Mouse (Mus musculus) heart, postnatal 0 days (tissue): Measurements from ENCODE around the gene Ghrl. TPM values are rescaled to one million over a fixed set of nuclear protein-coding genes. Genes with fewer than 3 reads are reported as not detected.

ENCODE experiments used
- ATAC-seq: fragments of 200-750 bp; cut with Nextera tagmentation; 2 replicates; pipeline ENCODE4 v1.8.0; 2017; ENCODE audit warnings: low read depth, moderate number of reproducible peaks, moderate library complexity; ENCODE audit not compliant: insufficient read depth
- DNase-seq: peaks from one replicate; pipeline ENCODE4 v3.0.0-alpha.2; 2016; ENCODE audit warnings: low spot score
- H3K27ac ChIP-seq: fragments of 300-500 bp; sonication (generic); 2 replicates; pipeline ENCODE4 v1.5.1; 2014; ENCODE audit warnings: low read depth, mild to moderate bottlenecking
- H3K27me3 ChIP-seq: fragments of 300-500 bp; sonication (generic); 2 replicates; pipeline ENCODE4 v1.6.1; 2014; ENCODE audit warnings: low read length, mixed read lengths; ENCODE audit not compliant: control insufficient read depth, insufficient read depth
- H3K36me3 ChIP-seq: fragments of 300-500 bp; sonication (generic); replicated peaks from 2 replicates; pipeline ENCODE4 v1.6.1; 2014; ENCODE audit warnings: low read length, mixed read lengths; ENCODE audit not compliant: control insufficient read depth, insufficient read depth
- H3K4me1 ChIP-seq: fragments of 300-500 bp; sonication (generic); 2 replicates; pipeline ENCODE4 v1.6.1; 2014; ENCODE audit warnings: antibody characterized with exemption; ENCODE audit not compliant: control insufficient read depth, insufficient read depth
- H3K4me2 ChIP-seq: fragments of 300-500 bp; sonication (generic); 2 replicates; pipeline ENCODE4 v1.6.1; 2014; ENCODE audit warnings: low read depth, mild to moderate bottlenecking, low read length, moderate library complexity
- H3K4me3 ChIP-seq: fragments of 300-500 bp; sonication (generic); 2 replicates; pipeline ENCODE4 v1.5.1; 2014; ENCODE audit warnings: low read depth, low read length
- H3K9ac ChIP-seq: fragments of 300-500 bp; sonication (generic); replicated peaks from 2 replicates; pipeline ENCODE4 v1.6.1; 2014; ENCODE audit warnings: low read depth, low read length, mixed read lengths
- H3K9me3 ChIP-seq: fragments of 300-500 bp; sonication (generic); replicated peaks from 2 replicates; pipeline ENCODE4 v1.6.1; 2016; ENCODE audit warnings: low read length; ENCODE audit not compliant: control insufficient read depth
- CTCF ChIP-seq: IDR thresholded peaks from 2 replicates; pipeline ENCODE4 v1.5.1; 2016; ENCODE audit warnings: antibody characterized with exemption, control low read depth, low read depth
- EP300 ChIP-seq: IDR thresholded peaks from 2 replicates; pipeline ENCODE4 v1.6.1; 2016; ENCODE audit warnings: antibody characterized with exemption, low read depth
- WGBS: fragments of 180-500 bp; shearing (Covaris S2); extraction: QIAGEN DNeasy Blood & Tissue Kit; methylation state at CpG from one replicate; pipeline ENCODE4 v1.1.7; 2014; 5-methylcytosine and 5-hydroxymethylcytosine counted together
- polyA plus RNA-seq: library from polyadenylated mRNA; unstranded; fragments of >200 nt; fragmentation: Nextera tagmentation; extraction: Ambion mirVana; gene quantifications from 2 replicates; pipeline ENCODE4 v1.2.1, GENCODE M21; 2015
- total RNA-seq: library from RNA; depleted of rRNA; stranded (reverse); fragments of >200 nt; gene quantifications from 2 replicates; pipeline ENCODE4 v1.2.3, GENCODE M21; 2014; ENCODE audit warnings: low replicate concordance; rRNA removed

The Ghrl gene
- total RNA-seq (not detected in 2 replicates), polyA plus RNA-seq (0.23 TPM in 1 of 2 replicates, not detected in the other)

- Histone ChIP-seq H3K27me3 (no peaks in the 10 kb centered on the region), H3K27ac (no peak within 1 kb of the TSS), H3K4me1 (no peaks in the 10 kb centered on the region), H3K4me3 (no peak within 1 kb of the TSS), H3K9ac (no peak within 1 kb of the TSS), H3K36me3 (peaks cover 88% of the 10 kb centered on the region), H3K4me2 (no peak within 1 kb of the TSS), H3K9me3 (no peaks in the 10 kb centered on the region)
- 86% methylated on average over 3 of the region's 3 CpGs for WGBS
- no peak for TF ChIP-seq CTCF
- TF ChIP-seq EP300 = no peak
- ATAC-seq (no peak), DNase-seq (no peak)
Measured at GRCm38 (mm10) chr6:113719878-113720277, at the start of gene Ghrl. Gene Ghrl, minus strand, starts transcription at chr6:113719880.

- no peak for ATAC-seq
- whole genome bisulfite sequencing = 50% methylated on average over 11 of the region's 11 CpGs
Measured at GRCm38 (mm10) chr6:113768804-113769203, 49.1 kb upstream of the Ghrl start.

GRCm38 (mm10) chr6:113761644-113762043 is 42.0 kb upstream of the Ghrl start:
- peak; percentile 41 for ATAC-seq
- H3K9ac ChIP-seq = no peak overlapping the region
- no peaks in the 10 kb centered on the region for H3K4me1 ChIP-seq
- H3K36me3 ChIP-seq = no peaks in the 10 kb centered on the region
- WGBS = 19% methylated on average over 7 of the region's 7 CpGs
- 0 out of 2 replicates have a peak, but pooled peaks cover 9% of the 10 kb centered on the region for H3K27me3 ChIP-seq
- peak; percentile 61 for DNase-seq
- H3K4me2 ChIP-seq = no peak overlapping the region
- peak; percentile 95 for TF ChIP-seq CTCF
- no peak for TF ChIP-seq EP300
- H3K4me3 ChIP-seq = no peak overlapping the region
- no peaks in the 10 kb centered on the region for H3K9me3 ChIP-seq
- no peak overlapping the region for H3K27ac ChIP-seq

More at GRCm38 (mm10) chr6:113768804-113769203, 49.1 kb upstream of the Ghrl start:
- TF ChIP-seq EP300 (no peak), CTCF (no peak)
- Histone ChIP-seq H3K9ac (no peak overlapping the region), H3K27me3 (0 out of 2 replicates have a peak, but pooled peaks cover 3% of the 10 kb centered on the region), H3K4me1 (no peaks in the 10 kb centered on the region), H3K4me2 (no peak overlapping the region), H3K4me3 (no peak overlapping the region), H3K27ac (no peak overlapping the region), H3K9me3 (no peaks in the 10 kb centered on the region), H3K36me3 (no peaks in the 10 kb centered on the region)
- no peak for DNase-seq

DNA sequence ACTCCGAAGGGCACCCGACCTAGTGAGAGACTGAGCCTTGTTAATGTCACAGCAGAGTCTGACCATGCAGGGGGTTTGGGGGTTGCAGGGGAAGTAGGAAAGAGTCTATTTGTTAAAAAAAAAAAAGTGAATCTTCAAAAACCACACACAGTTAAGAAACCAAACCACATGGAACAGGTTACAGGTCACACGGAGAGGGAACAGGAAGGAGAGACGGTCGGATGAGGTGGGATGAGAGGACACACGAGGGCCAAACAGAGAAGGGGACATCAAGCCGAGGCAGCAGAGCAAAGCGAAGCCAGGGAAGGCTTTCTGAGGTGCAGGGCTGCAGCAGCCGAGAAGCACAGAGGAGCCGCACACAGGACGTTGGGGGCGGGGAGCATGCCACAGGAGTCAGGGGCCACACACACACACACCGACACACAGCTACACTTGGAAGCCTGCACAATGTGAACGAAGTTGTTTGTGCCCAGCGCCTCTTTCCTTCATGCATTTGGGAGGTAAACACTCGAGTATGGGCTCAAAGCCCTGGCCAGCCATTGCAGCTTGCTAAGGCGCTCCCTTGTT is 29.5 kb upstream of the Ghrl start:
- Histone ChIP-seq H3K27me3 (peaks cover 25% of the 10 kb centered on the region), H3K4me3 (no peak overlapping the region), H3K4me1 (no peaks in the 10 kb centered on the region), H3K9ac (no peak overlapping the region), H3K27ac (no peak overlapping the region), H3K9me3 (no peaks in the 10 kb centered on the region), H3K4me2 (no peak overlapping the region), H3K36me3 (no peaks in the 10 kb centered on the region)
- 56% methylated on average over 17 of the region's 17 CpGs for WGBS
- no peak for DNase-seq
- no peak for TF ChIP-seq EP300
- no peak for TF ChIP-seq CTCF
- ATAC-seq = no peak

GRCm38 (mm10) chr6:113748351-113748750 is 28.7 kb upstream of the Ghrl start:
- DNase-seq = no peak
- Histone ChIP-seq H3K27ac (no peak overlapping the region), H3K9me3 (no peaks in the 10 kb centered on the region), H3K4me2 (no peak overlapping the region), H3K4me3 (no peak overlapping the region), H3K36me3 (no peaks in the 10 kb centered on the region), H3K4me1 (no peaks in the 10 kb centered on the region), H3K27me3 (peaks cover 25% of the 10 kb centered on the region), H3K9ac (no peak overlapping the region)
- WGBS = 25% methylated on average over 26 of the region's 26 CpGs
- no peak for ATAC-seq
- TF ChIP-seq EP300 (no peak), CTCF (no peak)

GRCm38 (mm10) chr6:113747284-113747683 is 27.6 kb upstream of the Ghrl start:
- no peak overlapping the region for H3K27ac ChIP-seq
- H3K4me2 ChIP-seq = no peak overlapping the region
- no peak overlapping the region for H3K4me3 ChIP-seq
- H3K36me3 ChIP-seq = no peaks in the 10 kb centered on the region
- TF ChIP-seq EP300 (no peak), CTCF (no peak)
- ATAC-seq = no peak
- DNase-seq = no peak
- no peaks in the 10 kb centered on the region for H3K9me3 ChIP-seq
- H3K27me3 ChIP-seq = peaks cover 25% of the 10 kb centered on the region
- no peaks in the 10 kb centered on the region for H3K4me1 ChIP-seq
- 70% methylated on average over 14 of the region's 14 CpGs for WGBS
- H3K9ac ChIP-seq = no peak overlapping the region
